Mouse (Mus musculus): ENCODE results near the gene Mid1.

DNA sequence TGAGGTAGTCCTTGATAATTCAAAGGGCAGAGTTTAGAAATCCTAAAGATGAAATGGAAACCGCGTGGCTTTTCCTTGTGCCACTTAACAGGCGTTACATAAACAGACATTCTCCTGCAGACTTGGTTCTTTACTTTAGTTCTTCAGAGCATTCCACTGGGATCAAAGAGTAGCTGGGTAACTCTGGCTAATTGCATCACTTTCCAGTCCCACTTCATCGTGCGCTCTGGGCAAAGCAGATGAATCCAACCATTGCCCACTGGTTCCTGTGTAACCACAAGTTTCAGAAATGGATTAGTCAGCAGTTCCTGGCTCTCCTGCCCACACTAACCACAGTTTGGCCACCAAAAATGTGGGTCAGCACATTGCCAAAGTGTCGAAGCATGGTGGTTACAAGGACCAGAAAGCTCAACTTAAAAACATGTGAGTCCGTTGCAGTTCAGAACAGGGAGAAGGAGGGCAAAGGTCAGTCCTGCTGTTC is 109.9 kb downstream of the Mid1 start:
- TF ChIP-seq CTCF (IDR thresholded peaks at IDR 0.05; ENCODE audit: extremely low read depth, insufficient read depth, low read length) (no peak), POLR2A (IDR thresholded peaks at IDR 0.05; ENCODE audit: extremely low read depth, insufficient read depth, low read length) (no peak)
